Mouse (Mus musculus) kidney, adult 2 months (tissue): ENCODE data around the gene Psma7.

ENCODE experiments used
- CTCF ChIP-seq: fragments of 200-500 bp; conservative IDR thresholded peaks from 2 replicates; pipeline ENCODE4 v1.5.1; 2011; ENCODE audit warnings: low read depth, mild to moderate bottlenecking, control low read depth, low read length, moderate library complexity, mixed read lengths; ENCODE audit not compliant: insufficient read depth, insufficient read length
- POLR2A ChIP-seq: fragments of 200-500 bp; IDR thresholded peaks from one replicate; pipeline ENCODE4 v1.6.1; 2011; ENCODE audit warnings: low read depth, low read length, control low read depth

DNA sequence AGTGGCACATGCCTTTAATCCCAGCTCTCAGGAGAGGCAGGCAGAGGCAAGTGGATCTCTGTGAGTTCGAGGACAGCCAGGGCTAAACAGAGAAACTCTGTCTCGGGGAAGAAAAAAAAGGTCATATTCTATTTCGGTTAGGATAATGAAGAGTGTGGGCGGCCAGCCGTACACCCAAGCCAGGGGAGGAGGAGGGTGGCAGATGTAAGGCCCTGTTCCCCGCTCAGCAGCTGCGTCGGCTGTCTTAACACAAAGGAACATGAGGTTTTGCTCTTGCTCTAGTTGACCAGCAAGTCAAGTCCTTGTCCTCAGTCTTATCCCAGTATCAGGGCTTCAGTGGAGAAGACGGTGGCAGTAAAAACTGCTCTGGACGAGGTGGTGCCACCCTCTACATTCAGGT lies 40.8 kb upstream of the Psma7 start:
- TF ChIP-seq CTCF (no peak), POLR2A (no peak)
